Mouse (Mus musculus) thymus, postnatal 4 days (tissue): ENCODE data around the gene Hal.

Source experiments
- DNase-seq: peaks from one replicate; pipeline ENCODE4 v3.0.0; 2021

The Hal gene

DNA sequence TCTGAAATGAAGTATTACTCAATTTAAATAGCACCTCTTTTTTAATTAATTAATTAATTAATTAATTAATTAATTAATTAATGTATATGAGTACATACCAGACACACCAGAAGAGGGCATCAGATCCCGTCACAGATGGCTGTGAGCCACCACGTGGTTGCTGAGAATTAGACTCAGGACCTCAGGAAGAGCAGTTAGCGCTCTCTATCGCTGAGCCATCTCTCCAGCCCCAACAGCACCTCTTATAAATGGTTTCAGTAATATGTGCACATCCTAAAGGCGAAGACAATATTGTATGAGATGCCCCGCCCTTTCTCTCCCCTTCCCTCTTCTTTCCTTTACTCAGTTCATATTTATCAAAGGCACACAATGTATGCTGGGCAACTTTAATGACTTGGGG is 80.1 kb downstream of the Hal start:
- DNase-seq = no peak
